Mouse (Mus musculus) CH12.LX (cell line): Measurements from ENCODE around the gene Ankle1. TPM values are rescaled to one million over a fixed set of nuclear protein-coding genes. Genes with fewer than 3 reads are reported as not detected.

ENCODE experiments used
- DNase-seq: peaks from one replicate; pipeline ENCODE4 v3.0.0-alpha.2; 2013; ENCODE audit errors: extremely low read depth
- H3K27ac ChIP-seq: 2 replicates; pipeline ENCODE4 v1.5.1; 2012; ENCODE audit warnings: low read depth, mild to moderate bottlenecking, control low read depth, moderate library complexity; ENCODE audit not compliant: insufficient read depth
- H3K27me3 ChIP-seq: replicated peaks from 2 replicates; pipeline ENCODE3; 2012; ENCODE audit warnings: inconsistent platforms
- H3K36me3 ChIP-seq, 2 experiments: replicated peaks in 1 of 2; 2 replicates each; pipeline versions ENCODE3 to v1.6.1; 2012; ENCODE audit warnings: inconsistent platforms in 1 of 2, low read length in 1 of 2, mild to moderate bottlenecking in 1 of 2, mixed read lengths in 1 of 2, moderate library complexity in 1 of 2; ENCODE audit not compliant: control insufficient read depth in 1 of 2, insufficient read depth in 1 of 2
- H3K4me1 ChIP-seq, 2 experiments: 2 replicates each; pipeline ENCODE4 v1.6.1; 2012; ENCODE audit warnings: inconsistent platforms in 1 of 2, moderate library complexity in 1 of 2; ENCODE audit not compliant: insufficient read depth in 2 of 2, control insufficient read depth in 1 of 2
- H3K4me2 ChIP-seq: 2 replicates; pipeline ENCODE4 v1.6.1; 2012; ENCODE audit warnings: low read depth, mild to moderate bottlenecking, control low read depth; ENCODE audit not compliant: poor library complexity, insufficient read depth, severe bottlenecking
- H3K4me3 ChIP-seq, 3 experiments: fragments of 150-350 bp in 1 of 3; sonication (generic) in 1 of 3; replicated peaks in 1 of 3; 2 replicates each; pipeline versions ENCODE3 to v1.5.1; 2011 to 2012; ENCODE audit warnings: low read depth in 2 of 3, low read length in 2 of 3, mild to moderate bottlenecking in 2 of 3, moderate library complexity in 2 of 3, control low read depth in 1 of 3, improper control_type of control experiment in 1 of 3, inconsistent platforms in 1 of 3, mixed read lengths in 1 of 3; ENCODE audit not compliant: poor library complexity in 1 of 3
- H3K79me2 ChIP-seq: replicated peaks from 2 replicates; pipeline ENCODE4 v1.6.1; 2012; ENCODE audit warnings: mild to moderate bottlenecking, moderate library complexity; ENCODE audit not compliant: control insufficient read depth, poor library complexity, insufficient read depth, severe bottlenecking; ENCODE audit errors: extremely low read depth
- H3K9ac ChIP-seq: 2 replicates; pipeline ENCODE4 v1.6.1; 2012; ENCODE audit warnings: low read depth, mild to moderate bottlenecking, control low read depth, moderate library complexity; ENCODE audit not compliant: insufficient read depth
- H3K9me3 ChIP-seq: replicated peaks from 2 replicates; pipeline ENCODE3; 2012; ENCODE audit warnings: low read length, inconsistent platforms, mixed read lengths
- BHLHE40 ChIP-seq: IDR thresholded peaks from 2 replicates; pipeline ENCODE4 v1.6.1; 2011; ENCODE audit warnings: mild to moderate bottlenecking, low read depth, low read length, improper control_type of control experiment
- CHD1 ChIP-seq: IDR thresholded peaks from 2 replicates; pipeline ENCODE4 v1.6.1; 2012; ENCODE audit warnings: low read depth, low read length, improper control_type of control experiment, inconsistent platforms
- CHD2 ChIP-seq: IDR thresholded peaks from 2 replicates; pipeline ENCODE4 v1.6.1; 2011; ENCODE audit warnings: low read length, improper control_type of control experiment
- CTCF ChIP-seq, 2 experiments: IDR thresholded peaks in 1 of 2; conservative IDR thresholded peaks in 1 of 2; 2 replicates each; pipeline ENCODE4 v1.5.1; 2011 to 2012; ENCODE audit warnings: low read depth in 2 of 2, low read length in 2 of 2, improper control_type of control experiment in 1 of 2, inconsistent platforms in 1 of 2, mild to moderate bottlenecking in 1 of 2, moderate library complexity in 1 of 2
- E2F4 ChIP-seq: IDR thresholded peaks from 2 replicates; pipeline ENCODE4 v1.6.1; 2011; ENCODE audit warnings: low read depth, low read length, improper control_type of control experiment; ENCODE audit not compliant: insufficient replicate concordance
- EP300 ChIP-seq: IDR thresholded peaks from 2 replicates; pipeline ENCODE4 v1.6.1; 2011; ENCODE audit warnings: low read length, improper control_type of control experiment
- GABPA ChIP-seq: IDR thresholded peaks from 2 replicates; pipeline ENCODE4 v1.6.1; 2012; ENCODE audit warnings: low read depth, low read length, improper control_type of control experiment, inconsistent platforms; ENCODE audit not compliant: insufficient replicate concordance
- HCFC1 ChIP-seq: IDR thresholded peaks from 2 replicates; pipeline ENCODE4 v1.6.1; 2012; ENCODE audit warnings: low read depth, mild to moderate bottlenecking, inconsistent platforms, low read length, improper control_type of control experiment
- JUN ChIP-seq: IDR thresholded peaks from 2 replicates; pipeline ENCODE4 v1.6.1; 2011; ENCODE audit warnings: low read depth, mild to moderate bottlenecking, low read length, improper control_type of control experiment, moderate library complexity; ENCODE audit not compliant: insufficient read depth
- KAT2A ChIP-seq: IDR thresholded peaks from 2 replicates; pipeline ENCODE4 v1.6.1; 2012; ENCODE audit warnings: low read length, improper control_type of control experiment, inconsistent platforms; ENCODE audit not compliant: insufficient replicate concordance
- MAFK ChIP-seq: IDR thresholded peaks from 2 replicates; pipeline ENCODE4 v1.6.1; 2011; ENCODE audit warnings: low read length, improper control_type of control experiment; ENCODE audit not compliant: insufficient replicate concordance
- MAX ChIP-seq: IDR thresholded peaks from 2 replicates; pipeline ENCODE4 v1.6.1; 2011; ENCODE audit warnings: low read length, improper control_type of control experiment
- MAZ ChIP-seq: IDR thresholded peaks from 2 replicates; pipeline ENCODE4 v1.6.1; 2012; ENCODE audit warnings: low read depth, mild to moderate bottlenecking, inconsistent platforms, low read length, improper control_type of control experiment, moderate library complexity
- MEF2A ChIP-seq: IDR thresholded peaks from 2 replicates; pipeline ENCODE4 v1.6.1; 2014; ENCODE audit warnings: low read depth, mild to moderate bottlenecking, inconsistent platforms, low read length, improper control_type of control experiment, borderline replicate concordance
- MXI1 ChIP-seq: IDR thresholded peaks from 2 replicates; pipeline ENCODE4 v1.6.1; 2011; ENCODE audit warnings: mild to moderate bottlenecking, low read depth, low read length, improper control_type of control experiment
- MYC ChIP-seq: IDR thresholded peaks from 2 replicates; pipeline ENCODE4 v1.6.1; 2011; ENCODE audit warnings: low read depth, mild to moderate bottlenecking, improper control_type of control experiment, low read length
- NELFE ChIP-seq: IDR thresholded peaks from 2 replicates; pipeline ENCODE4 v1.6.1; 2011; ENCODE audit warnings: low read depth, low read length, improper control_type of control experiment
- NRF1 ChIP-seq: IDR thresholded peaks from 2 replicates; pipeline ENCODE4 v1.6.1; 2014; ENCODE audit warnings: low read depth, mild to moderate bottlenecking, inconsistent platforms, low read length, improper control_type of control experiment, moderate library complexity
- PAX5 ChIP-seq: IDR thresholded peaks from 2 replicates; pipeline ENCODE4 v1.6.1; 2012; ENCODE audit warnings: low read length, inconsistent platforms, mixed read lengths
- POLR2A ChIP-seq: IDR thresholded peaks from 2 replicates; pipeline ENCODE4 v1.6.1; 2011; ENCODE audit warnings: low read depth, mild to moderate bottlenecking, improper control_type of control experiment, low read length
- POLR2AphosphoS2 ChIP-seq: IDR thresholded peaks from 2 replicates; pipeline ENCODE4 v1.6.1; 2011; ENCODE audit warnings: low read depth, low read length, improper control_type of control experiment
- RAD21 ChIP-seq: IDR thresholded peaks from 2 replicates; pipeline ENCODE4 v1.6.1; 2011; ENCODE audit warnings: low read depth, mild to moderate bottlenecking, low read length, improper control_type of control experiment, moderate library complexity
- RCOR1 ChIP-seq: conservative IDR thresholded peaks from 2 replicates; pipeline ENCODE4 v1.6.1; 2012; ENCODE audit warnings: low read depth, mild to moderate bottlenecking, inconsistent platforms, low read length, improper control_type of control experiment
- TCF12 ChIP-seq: IDR thresholded peaks from 2 replicates; pipeline ENCODE4 v1.6.1; 2014; ENCODE audit warnings: low read depth, mild to moderate bottlenecking, inconsistent platforms, low read length, improper control_type of control experiment
- UBTF ChIP-seq: IDR thresholded peaks from 2 replicates; pipeline ENCODE4 v1.6.1; 2012; ENCODE audit warnings: low read depth, mild to moderate bottlenecking, inconsistent platforms, low read length, improper control_type of control experiment, moderate library complexity
- USF2 ChIP-seq: conservative IDR thresholded peaks from 2 replicates; pipeline ENCODE4 v1.6.1; 2011; ENCODE audit warnings: low read depth, low read length, improper control_type of control experiment
- ZC3H11A ChIP-seq: IDR thresholded peaks from 2 replicates; pipeline ENCODE4 v1.6.1; 2012; ENCODE audit warnings: low read depth, mild to moderate bottlenecking, inconsistent platforms, low read length, improper control_type of control experiment
- ZKSCAN1 ChIP-seq: IDR thresholded peaks from 2 replicates; pipeline ENCODE4 v1.6.1; 2012; ENCODE audit warnings: low read depth, inconsistent platforms, low read length, improper control_type of control experiment, borderline replicate concordance
- ZMIZ1 ChIP-seq: IDR thresholded peaks from 2 replicates; pipeline ENCODE4 v1.6.1; 2012; ENCODE audit warnings: low read depth, mild to moderate bottlenecking, inconsistent platforms, low read length, improper control_type of control experiment
- dilution Hi-C: fragments of 300-500 bp; cut with MboI; formaldehyde crosslinking; loops from 2 replicates; pipeline ENCODE4 v1.14.3; 2020; ENCODE audit warnings: low sequenced_read_pairs; ENCODE audit not compliant: extremely low pct_unique_long_range_greater_than_20kb, extremely low pct_ligation_motif_present
- in situ Hi-C: fragments of 300-500 bp; cut with MboI; formaldehyde crosslinking; loops from 3 replicates; pipeline ENCODE4 v1.14.3; 2019; ENCODE audit warnings: low sequenced_read_pairs, low pct_ligation_motif_present, low pct_unique_long_range_greater_than_20kb, mixed read lengths
- polyA plus RNA-seq: library from polyadenylated mRNA; unstranded; fragments of >175 nt; gene quantifications from 2 replicates; pipeline ENCODE4 v1.2.1, GENCODE M21; 2012; ENCODE audit warnings: low read depth; ENCODE audit not compliant: insufficient read length
- total RNA-seq, 2 experiments: library from RNA; depleted of rRNA; stranded (reverse); fragments of 300-350 nt in 1 of 2; fragments of >200 nt in 1 of 2; gene quantifications; 2 replicates each; pipeline ENCODE4 v1.2.3; 2012 to 2014

Ankle1 gene
- total and polyA plus RNA-seq, 3 experiments = 9.4 to 17.9 (median 17.4) TPM

DNA sequence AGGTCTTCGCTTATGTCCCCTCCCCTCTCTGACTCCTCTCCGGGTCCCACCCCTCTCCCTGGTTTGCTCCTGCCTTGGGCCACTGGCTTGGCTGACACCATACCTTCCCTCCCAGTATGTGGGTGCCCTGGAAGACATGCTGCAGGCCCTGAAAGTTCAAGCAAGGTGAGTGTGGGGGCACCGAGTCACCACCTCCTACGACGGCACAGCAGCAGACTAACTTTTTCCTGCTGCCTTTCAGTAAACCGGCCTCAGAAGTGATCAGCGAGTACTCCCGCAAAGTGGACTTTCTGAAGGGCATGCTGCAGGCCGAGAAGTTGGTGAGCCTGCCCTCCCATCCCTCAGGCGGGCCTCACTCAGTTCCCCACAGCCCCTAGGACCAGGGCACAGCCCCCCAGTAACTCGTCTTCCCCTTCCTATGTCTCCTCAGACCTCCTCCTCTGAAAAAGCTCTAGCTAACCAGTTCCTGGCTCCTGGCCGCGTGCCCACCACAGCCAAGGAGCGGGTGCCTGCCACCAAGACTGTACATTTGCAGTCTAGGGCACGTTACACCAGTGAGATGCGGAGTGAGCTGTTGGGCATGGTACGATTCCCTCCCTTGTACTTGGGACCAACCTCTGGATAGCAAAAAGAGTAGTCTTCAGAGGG is 38.2 kb upstream of the Ankle1 start:
- dilution Hi-C loops = no loop called here
- peaks cover 11 to 28% of the 10 kb centered on the region in 2 experiments for H3K36me3 ChIP-seq
- peaks cover 18 to 41% of the 10 kb centered on the region in 2 experiments for H3K4me1 ChIP-seq
- no peaks in the 10 kb centered on the region for H3K79me2 ChIP-seq
- no peaks in the 10 kb centered on the region for H3K9me3 ChIP-seq
- TF ChIP-seq EP300 = no peak
- TF ChIP-seq USF2 = no peak
- TF ChIP-seq RCOR1 = no peak
- no peak for TF ChIP-seq NELFE
- TF ChIP-seq UBTF = no peak
- no peak for TF ChIP-seq KAT2A
- TF ChIP-seq RAD21 = no peak
- no peak for TF ChIP-seq POLR2AphosphoS2
- no peak for TF ChIP-seq CHD2
- no peak for TF ChIP-seq JUN
- TF ChIP-seq MYC = no peak
- no peak for TF ChIP-seq PAX5
- no peak for TF ChIP-seq ZMIZ1
- TF ChIP-seq GABPA = no peak
- TF ChIP-seq ZKSCAN1 = no peak
- no peak for TF ChIP-seq MXI1
- TF ChIP-seq MEF2A = no peak
- TF ChIP-seq ZC3H11A = no peak
- in situ Hi-C loops = no loop called here
- DNase-seq = no peak
- H3K4me2 ChIP-seq = peak overlapping the region; percentile 53
- H3K9ac ChIP-seq = peak overlapping the region; percentile 79
- peak overlapping the region; percentile 69 to 79 (median 74) for H3K4me3 ChIP-seq
- H3K27ac ChIP-seq = peak overlapping the region; percentile 87
- H3K27me3 ChIP-seq = no peaks in the 10 kb centered on the region

DNA sequence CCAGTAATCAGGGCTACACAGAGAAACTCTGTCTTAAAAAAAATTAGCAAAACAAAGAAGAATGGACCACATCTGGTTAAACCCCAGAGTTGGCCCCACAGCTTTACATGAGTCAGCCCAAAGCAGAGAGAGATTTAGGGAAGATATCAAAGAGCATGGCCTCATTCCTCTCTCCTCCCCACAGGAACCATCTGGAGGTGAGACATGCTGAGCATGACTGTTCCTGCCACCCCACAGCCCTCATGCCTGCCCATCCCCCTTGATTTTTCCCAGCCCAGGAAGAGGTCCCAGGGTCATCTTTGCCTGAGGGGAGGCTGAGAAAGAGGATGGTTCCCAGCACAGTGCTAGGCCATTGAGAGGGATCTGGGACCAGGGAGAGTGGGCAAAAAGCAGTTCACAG is 37.4 kb upstream of the Ankle1 start:
- Histone ChIP-seq H3K4me3 (no peak overlapping the region), H3K79me2 (no peaks in the 10 kb centered on the region), H3K4me1 (peaks cover 18 to 45% of the 10 kb centered on the region in 2 experiments), H3K9me3 (no peaks in the 10 kb centered on the region), H3K4me2 (peak overlapping the region; percentile 53), H3K9ac (no peak overlapping the region), H3K27ac (no peak overlapping the region), H3K36me3 (peaks cover 11 to 32% of the 10 kb centered on the region in 2 experiments), H3K27me3 (no peaks in the 10 kb centered on the region)
- no peak for TF ChIP-seq CHD1
- TF ChIP-seq POLR2AphosphoS2 = no peak
- no peak for TF ChIP-seq NELFE
- TF ChIP-seq MYC = no peak
- no peak for TF ChIP-seq POLR2A
- TF ChIP-seq GABPA = no peak
- TF ChIP-seq RCOR1 = no peak
- TF ChIP-seq CTCF (conservative IDR thresholded peaks at IDR 0.05 in 1 of 2, IDR thresholded peaks at IDR 0.05 in 1 of 2; ENCODE audit: low read depth in 2 of 2, low read length in 2 of 2) = no peak
- TF ChIP-seq BHLHE40 = no peak
- no peak for TF ChIP-seq MAZ
- TF ChIP-seq KAT2A = no peak
- TF ChIP-seq TCF12 = no peak
- TF ChIP-seq MEF2A = no peak
- TF ChIP-seq MAX = no peak
- TF ChIP-seq ZKSCAN1 = no peak
- no peak for TF ChIP-seq NRF1
- TF ChIP-seq MAFK = no peak
- no peak for TF ChIP-seq HCFC1
- no peak for TF ChIP-seq E2F4
- dilution Hi-C loops (no loop called here), in situ Hi-C loops (no loop called here)
- no peak for DNase-seq
